Mouse (Mus musculus) megakaryocyte progenitor cell, adult 5-6 weeks (primary cell): ENCODE results near the gene Pias4. TPM values are rescaled to one million over a fixed set of nuclear protein-coding genes. Genes with fewer than 3 reads are reported as not detected.

ENCODE experiments used
- total RNA-seq, 2 experiments: library from RNA; stranded (forward) in 1 of 2; stranded (reverse) in 1 of 2; fragments of 157-497, 149-512 nt in 1 of 2; fragments of 200-1000 nt in 1 of 2; gene quantifications; 2 replicates each; pipeline versions ENCODE4 v1.2.3 to v1.2.4; 2015 to 2017

The Pias4 gene
- total RNA-seq, 2 experiments from 2014 or later: 9.4 to 10.0 TPM

Other genes with a start within 250 kb of the Pias4 start
Only the 30 nearest of the 32 such genes appear.
- 0.44 and 0.57 TPM in 2 replicates for gene Gng7, start 153.0 kb downstream of the Pias4 start, total RNA-seq (2015)
- gene Gng7, start 153.0 kb downstream of the Pias4 start, total RNA-seq (2017): 0.83 and 1.2 TPM in 2 replicates
- gene Diras1, start 142.3 kb downstream of the Pias4 start, total RNA-seq (2015): not detected in 2 replicates
- gene Diras1, start 142.3 kb downstream of the Pias4 start, total RNA-seq (2017): not detected in 2 replicates
- 1.9 and 2.3 TPM in 2 replicates for gene Slc39a3, start 130.5 kb downstream of the Pias4 start, total RNA-seq (2015)
- 4.2 and 5.0 TPM in 2 replicates for gene Slc39a3, start 130.5 kb downstream of the Pias4 start, total RNA-seq (2017)
- gene Sgta, start 107.7 kb downstream of the Pias4 start, total RNA-seq (2015): 27.0 and 37.6 TPM in 2 replicates
- gene Sgta, start 107.7 kb downstream of the Pias4 start, total RNA-seq (2017): 31.1 and 31.7 TPM in 2 replicates
- 12.7 and 15.6 TPM in 2 replicates for gene Thop1, start 97.9 kb downstream of the Pias4 start, total RNA-seq (2015)
- 28.0 and 28.7 TPM in 2 replicates for gene Thop1, start 97.9 kb downstream of the Pias4 start, total RNA-seq (2017)
- 0.54 and 0.88 TPM in 2 replicates for gene Creb3l3, start 69.0 kb downstream of the Pias4 start, total RNA-seq (2015)
- 0.30 and 0.58 TPM in 2 replicates for gene Creb3l3, start 69.0 kb downstream of the Pias4 start, total RNA-seq (2017)
- gene Map2k2, start 62.0 kb downstream of the Pias4 start, total RNA-seq (2015): 34.4 and 42.5 TPM in 2 replicates
- 50.1 and 54.9 TPM in 2 replicates for gene Map2k2, start 62.0 kb downstream of the Pias4 start, total RNA-seq (2017)
- gene Zbtb7a, start 32.7 kb downstream of the Pias4 start, total RNA-seq (2015): 17.4 and 18.9 TPM in 2 replicates
- gene Zbtb7a, start 32.7 kb downstream of the Pias4 start, total RNA-seq (2017): 7.7 and 8.6 TPM in 2 replicates
- gene Eef2, start 8.7 kb upstream of the Pias4 start, total RNA-seq (2015): 526 and 599 TPM in 2 replicates
- gene Eef2, start 8.7 kb upstream of the Pias4 start, total RNA-seq (2017): 1,508 and 1,553 TPM in 2 replicates
- 15.5 and 17.2 TPM in 2 replicates for gene Dapk3, start 15.1 kb upstream of the Pias4 start, total RNA-seq (2015)
- gene Dapk3, start 15.1 kb upstream of the Pias4 start, total RNA-seq (2017): 37.2 and 54.7 TPM in 2 replicates
- not detected in 2 replicates for gene 4930442H23Rik, start 15.9 kb upstream of the Pias4 start, total RNA-seq (2015)
- not detected in 2 replicates for gene 4930442H23Rik, start 15.9 kb upstream of the Pias4 start, total RNA-seq (2017)
- not detected in 2 replicates for gene Nmrk2, start 34.1 kb upstream of the Pias4 start, total RNA-seq (2015)
- gene Nmrk2, start 34.1 kb upstream of the Pias4 start, total RNA-seq (2017): not detected in 2 replicates
- gene Atcay, start 62.9 kb upstream of the Pias4 start, total RNA-seq (2015): not detected in 2 replicates
- not detected in 2 replicates for gene Atcay, start 62.9 kb upstream of the Pias4 start, total RNA-seq (2017)
- gene Zfr2, start 65.2 kb upstream of the Pias4 start, total RNA-seq (2015): 0.05 TPM in 1 of 2 replicates, not detected in the other
- gene Zfr2, start 65.2 kb upstream of the Pias4 start, total RNA-seq (2017): 0.17 TPM in 1 of 2 replicates, not detected in the other
- 10.2 and 16.7 TPM in 2 replicates for gene Matk, start 85.0 kb upstream of the Pias4 start, total RNA-seq (2015)
- gene Matk, start 85.0 kb upstream of the Pias4 start, total RNA-seq (2017): 32.7 and 33.7 TPM in 2 replicates
- gene Mrpl54, start 99.0 kb upstream of the Pias4 start, total RNA-seq (2015): 95.1 and 97.1 TPM in 2 replicates
- 155 and 196 TPM in 2 replicates for gene Mrpl54, start 99.0 kb upstream of the Pias4 start, total RNA-seq (2017)
- gene Apba3, start 99.0 kb upstream of the Pias4 start, total RNA-seq (2015): 15.5 and 20.2 TPM in 2 replicates
- gene Apba3, start 99.0 kb upstream of the Pias4 start, total RNA-seq (2017): 10.5 and 16.9 TPM in 2 replicates
- 2.3 TPM in 2 replicates for gene Tjp3, start 123.7 kb upstream of the Pias4 start, total RNA-seq (2015)
- gene Tjp3, start 123.7 kb upstream of the Pias4 start, total RNA-seq (2017): 3.9 and 5.2 TPM in 2 replicates
- gene Pip5k1c, start 125.0 kb upstream of the Pias4 start, total RNA-seq (2015): 18.9 and 24.6 TPM in 2 replicates
- gene Pip5k1c, start 125.0 kb upstream of the Pias4 start, total RNA-seq (2017): 32.4 and 37.4 TPM in 2 replicates
- 7.1 and 7.6 TPM in 2 replicates for gene Cactin, start 153.2 kb upstream of the Pias4 start, total RNA-seq (2015)
- 30.8 and 32.7 TPM in 2 replicates for gene Cactin, start 153.2 kb upstream of the Pias4 start, total RNA-seq (2017)
- 0.20 and 0.47 TPM in 2 replicates for gene Tbxa2r, start 160.8 kb upstream of the Pias4 start, total RNA-seq (2015)
- gene Tbxa2r, start 160.8 kb upstream of the Pias4 start, total RNA-seq (2017): 0.47 TPM in 1 of 2 replicates, not detected in the other
- gene Gipc3, start 175.3 kb upstream of the Pias4 start, total RNA-seq (2015): 0.32 TPM in 1 of 2 replicates, not detected in the other
- 0.17 TPM in 1 of 2 replicates, not detected in the other for gene Gipc3, start 175.3 kb upstream of the Pias4 start, total RNA-seq (2017)
- gene Hmg20b, start 182.6 kb upstream of the Pias4 start, total RNA-seq (2015): 24.5 and 29.0 TPM in 2 replicates
- 22.2 and 32.3 TPM in 2 replicates for gene Hmg20b, start 182.6 kb upstream of the Pias4 start, total RNA-seq (2017)
- 6.7 and 7.0 TPM in 2 replicates for gene Mfsd12, start 189.6 kb upstream of the Pias4 start, total RNA-seq (2015)
- 12.1 and 12.6 TPM in 2 replicates for gene Mfsd12, start 189.6 kb upstream of the Pias4 start, total RNA-seq (2017)
- gene 4930404N11Rik, start 197.9 kb upstream of the Pias4 start, total RNA-seq (2015): 0.59 and 0.99 TPM in 2 replicates
- gene 4930404N11Rik, start 197.9 kb upstream of the Pias4 start, total RNA-seq (2017): 0.92 and 2.2 TPM in 2 replicates
- gene Fzr1, start 210.6 kb upstream of the Pias4 start, total RNA-seq (2015): 17.1 and 21.7 TPM in 2 replicates
- gene Fzr1, start 210.6 kb upstream of the Pias4 start, total RNA-seq (2017): 17.3 and 17.8 TPM in 2 replicates
- 9.3 and 13.7 TPM in 2 replicates for gene Dohh, start 216.5 kb upstream of the Pias4 start, total RNA-seq (2015)
- 36.5 and 52.5 TPM in 2 replicates for gene Dohh, start 216.5 kb upstream of the Pias4 start, total RNA-seq (2017)
- 2.6 and 3.0 TPM in 2 replicates for gene Gm48551, start 216.5 kb upstream of the Pias4 start, total RNA-seq (2015)
- gene Gm48551, start 216.5 kb upstream of the Pias4 start, total RNA-seq (2017): 0.62 and 1.7 TPM in 2 replicates
- not detected in 2 replicates for gene Gm48552, start 221.1 kb upstream of the Pias4 start, total RNA-seq (2015)
- 0.46 TPM in 1 of 2 replicates, not detected in the other for gene Gm48552, start 221.1 kb upstream of the Pias4 start, total RNA-seq (2017)
- gene Smim24, start 225.1 kb upstream of the Pias4 start, total RNA-seq (2015): 31.0 and 31.4 TPM in 2 replicates
- 7.5 and 17.1 TPM in 2 replicates for gene Smim24, start 225.1 kb upstream of the Pias4 start, total RNA-seq (2017)